19 mouse cellular contexts compared by ENCODE assay signal in genomic region chr15:27592620-27593320, GRCm38 (mm10). TPM values are rescaled to one million over a fixed set of nuclear protein-coding genes. Genes with fewer than 3 reads are reported as not detected.
DNase-seq lines count a peak whose midpoint lies in the region; ATAC-seq lines count a peak whose summit lies in the region.
"Had no signal": no experiment of that assay in that cellular context is flagged by ENCODE, and none has a peak within 500 bp of the region (broad histone marks: within the 10 kb centered on the region; RNA-seq: fewer than 3 reads in every experiment).

No protein-coding gene starts in this region.

- DNase-seq in left cerebral cortex, adult 18-20 months (ENCODE audit: low spot score in 2 of 2) = peak; percentile 39 to 54
- DNase-seq in left cerebral cortex, postnatal 14 days (ENCODE audit: low spot score in 2 of 2) = no peak
- peak; percentile 42 to 49 for DNase-seq in B cell, adult 2 months
- DNase-seq in adrenal gland, adult (ENCODE audit: inconsistent age in 2 of 2, low spot score in 1 of 2) = peak; percentile 80 to 89
- DNase-seq in adrenal gland, postnatal 36 days = peak; percentile 68 to 70
- no peak for DNase-seq in kidney, adult 9 months
- no peak for DNase-seq in liver
- DNase-seq: embryo, embryonic 11 days; heart, postnatal 4 days; kidney, adult 2 months; kidney, postnatal 4 days; lung, adult 18-20 months; lung, postnatal 10 days; right cerebral cortex, postnatal 25 days had no signal

- intact Hi-C loops in left cerebral cortex, postnatal 14 days (cut with DNase I) = no loop called here

- no peak for ATAC-seq in erythroid progenitor cell, adult 5-6 weeks (replicated peaks; ENCODE audit: low FRiP score, poor library complexity, severe bottlenecking)
- ATAC-seq: activated CD4-positive, CD25-positive, alpha-beta regulatory T cell, adult 4 months; forebrain, embryonic 15.5 days; inflammation-experienced regulatory T-cells, adult 6 months; liver, embryonic 12.5 days had no signal

RNA-seq across cellular contexts. Expression of gene Otulin, which starts 37.7 kb away (rescaled TPM):
- 10 to 100 TPM; 19.7 to 21.5 TPM for total RNA-seq in left cerebral cortex, adult 18-20 months (2021)
- 10 to 100 TPM; 20.8 to 23.1 TPM for total RNA-seq in left cerebral cortex, postnatal 14 days (2021)
- 10 to 100 TPM; 32.5 to 39.5 TPM for total RNA-seq in adrenal gland, postnatal 36 days (2021)
- total RNA-seq in erythroid progenitor cell, adult 5-6 weeks (2015; ENCODE audit: low replicate concordance) = 22.0 and 24.7 TPM in 2 replicates
- total RNA-seq in erythroid progenitor cell, adult 5-6 weeks (2017; ENCODE audit: low replicate concordance) = 15.7 and 21.9 TPM in 2 replicates

Comparison
In these comparisons a context has a peak if more than half of its experiments do, and no peak if none do; other contexts are left out.
1. DNase-seq: peak in left cerebral cortex, adult 18-20 months (2 of 2), B cell, adult 2 months (2 of 2), adrenal gland, adult (2 of 2) and adrenal gland, postnatal 36 days (2 of 2); none in left cerebral cortex, postnatal 14 days (0 of 2), kidney, adult 9 months (single experiment) and liver (single experiment).